Mouse (Mus musculus) thymus, adult 2 months (tissue): ENCODE results near the gene Grip1. TPM values are rescaled to one million over a fixed set of nuclear protein-coding genes. Genes with fewer than 3 reads are reported as not detected.
A peak's percentile ranks its signal among the peaks of the same experiment; 100 is the strongest.

Experiments used
- DNase-seq: peaks from one replicate; pipeline ENCODE4 v3.0.0; 2021
- H3K27ac ChIP-seq: fragments of 200-500 bp; 2 replicates; pipeline ENCODE4 v1.5.1; 2012; ENCODE audit warnings: low read length, control low read depth; ENCODE audit not compliant: control insufficient read depth, insufficient read depth
- H3K27me3 ChIP-seq: fragments of 200-500 bp; 2 replicates; pipeline ENCODE4 v1.6.1; 2012; ENCODE audit warnings: mild to moderate bottlenecking, low read length, moderate library complexity, mixed read lengths; ENCODE audit not compliant: control insufficient read depth, insufficient read depth
- H3K36me3 ChIP-seq: fragments of 200-500 bp; 2 replicates; pipeline ENCODE4 v1.6.1; 2012; ENCODE audit warnings: mild to moderate bottlenecking, low read length, moderate library complexity; ENCODE audit not compliant: control insufficient read depth, insufficient read depth
- H3K4me1 ChIP-seq: fragments of 200-500 bp; replicated peaks from 2 replicates; pipeline ENCODE4 v1.6.1; 2012; ENCODE audit warnings: low read length; ENCODE audit not compliant: control insufficient read depth, insufficient read depth
- H3K4me3 ChIP-seq: fragments of 200-500 bp; 2 replicates; pipeline ENCODE4 v1.5.1; 2012; ENCODE audit warnings: mild to moderate bottlenecking, low read length, control low read depth, moderate library complexity; ENCODE audit not compliant: control insufficient read depth, insufficient read depth
- CTCF ChIP-seq: fragments of 200-500 bp; IDR thresholded peaks from 2 replicates; pipeline ENCODE4 v1.5.1; 2012; ENCODE audit warnings: mild to moderate bottlenecking, control low read depth, low read length, moderate library complexity, borderline replicate concordance; ENCODE audit not compliant: control insufficient read depth, poor library complexity, insufficient read depth; ENCODE audit errors: extremely low read depth
- POLR2A ChIP-seq: fragments of 200-500 bp; IDR thresholded peaks from 2 replicates; pipeline ENCODE4 v1.6.1; 2012; ENCODE audit warnings: mild to moderate bottlenecking, low read length, control low read depth, moderate library complexity; ENCODE audit not compliant: control insufficient read depth, poor library complexity, insufficient read depth; ENCODE audit errors: extremely low read depth
- WGBS: fragments of 180-500 bp; shearing (Covaris S2); methylation state at CpG from one replicate; pipeline ENCODE4 v1.1.7; 2018; 5-methylcytosine and 5-hydroxymethylcytosine counted together
- polyA plus RNA-seq: library from polyadenylated mRNA; depleted of rRNA; stranded (reverse); fragments of >200 nt; gene quantifications from 2 replicates; pipeline ENCODE4 v1.2.3, GENCODE M21; 2012

The Grip1 gene
- polyA plus RNA-seq, 1 experiment: 0.47 TPM

DNA sequence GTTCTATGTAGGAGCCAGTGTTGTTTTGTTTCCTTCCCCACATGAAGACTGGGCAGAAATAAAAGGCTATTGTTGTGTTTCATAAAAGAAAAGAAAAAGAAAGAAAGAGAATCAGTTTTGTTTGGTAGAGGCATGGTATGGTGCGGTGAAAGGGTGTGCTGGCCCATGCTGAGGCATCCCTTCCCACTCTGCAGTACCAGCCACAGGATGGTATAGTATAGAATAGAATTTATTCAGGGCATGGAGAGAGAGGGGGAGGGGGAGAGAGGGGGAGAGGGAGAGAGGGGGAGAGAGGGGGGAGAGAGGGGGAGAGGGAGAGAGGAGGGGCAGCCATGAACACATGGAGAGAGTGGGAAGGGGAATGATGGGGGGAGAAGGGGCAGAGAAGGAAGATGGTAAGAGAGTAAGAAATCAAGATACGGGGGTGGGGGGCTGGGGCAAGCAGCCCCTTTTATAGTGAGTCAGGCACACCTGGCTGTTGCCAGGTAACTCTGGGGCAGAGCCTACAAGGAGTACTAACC is 591.1 kb downstream of the Grip1 start:
- H3K4me3 ChIP-seq: no peak overlapping the region
- no peaks in the 10 kb centered on the region for H3K36me3 ChIP-seq
- no peaks in the 10 kb centered on the region for H3K27me3 ChIP-seq
- 95% methylated on average over 2 of the region's 2 CpGs for WGBS
- TF ChIP-seq POLR2A (no peak), CTCF (no peak)
- H3K27ac ChIP-seq: no peak overlapping the region
- no peaks in the 10 kb centered on the region for H3K4me1 ChIP-seq
- DNase-seq: no peak

GRCm38 (mm10) chr10:120060579-120061237 is 607.1 kb downstream of the Grip1 start:
- no peaks in the 10 kb centered on the region for H3K4me1 ChIP-seq
- no peak overlapping the region for H3K4me3 ChIP-seq
- no peak for DNase-seq
- WGBS: 86% methylated on average over 10 of the region's 10 CpGs
- TF ChIP-seq POLR2A: no peak
- H3K27me3 ChIP-seq: no peaks in the 10 kb centered on the region
- no peak overlapping the region for H3K27ac ChIP-seq
- no peaks in the 10 kb centered on the region for H3K36me3 ChIP-seq

DNA sequence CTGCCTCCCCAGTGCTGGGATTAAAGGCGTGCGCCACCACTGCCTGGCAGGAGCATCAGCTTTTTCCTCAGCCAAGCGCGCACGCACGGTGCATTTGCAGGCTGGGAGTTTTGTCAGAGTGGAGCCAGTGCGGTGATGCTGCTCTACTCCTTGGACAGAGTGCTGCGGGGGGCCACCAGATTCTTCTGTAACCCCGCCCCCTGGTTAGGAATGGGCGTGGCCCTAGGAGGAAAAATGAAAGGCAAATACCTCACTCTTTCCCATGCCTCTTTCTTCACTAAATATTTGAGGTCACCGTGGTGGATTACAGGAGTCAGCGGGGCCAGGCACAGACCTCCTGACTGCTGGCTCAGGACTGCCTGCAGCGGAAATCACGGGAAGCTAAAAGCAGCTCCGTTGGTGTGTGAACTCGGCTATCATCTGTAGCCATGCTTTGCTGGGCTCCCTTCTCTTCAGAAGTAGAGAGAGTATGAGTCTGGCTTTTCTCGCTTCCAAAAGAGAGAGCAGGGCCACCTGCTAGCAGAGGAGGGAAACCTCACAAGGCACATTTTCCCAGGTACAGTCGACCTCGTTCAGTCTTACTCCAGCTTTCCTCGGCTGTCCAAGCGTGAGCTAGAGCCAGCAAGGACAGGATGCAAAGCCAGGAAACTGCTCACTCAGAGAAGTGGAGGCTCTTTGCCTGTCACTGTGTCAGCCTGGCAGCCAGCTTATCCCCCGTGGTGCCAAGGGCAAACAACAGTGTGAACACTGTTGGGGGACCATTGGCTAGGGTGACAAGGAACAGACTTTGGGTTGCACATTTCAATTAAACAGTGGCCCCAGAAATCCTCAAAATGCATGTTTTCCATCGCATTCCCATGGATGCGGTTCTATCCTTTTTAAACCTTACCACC is 607.9 kb downstream of the Grip1 start:
- no peaks in the 10 kb centered on the region for H3K36me3 ChIP-seq
- no peak overlapping the region for H3K4me3 ChIP-seq
- H3K4me1 ChIP-seq: no peaks in the 10 kb centered on the region
- H3K27ac ChIP-seq: no peak overlapping the region
- TF ChIP-seq POLR2A (no peak), CTCF (no peak)
- no peak for DNase-seq
- no peaks in the 10 kb centered on the region for H3K27me3 ChIP-seq
- 77% methylated on average over 24 of the region's 24 CpGs for WGBS

GRCm38 (mm10) chr10:120064424-120064823 is 610.8 kb downstream of the Grip1 start:
- whole genome bisulfite sequencing: 13% methylated on average over 5 of the region's 5 CpGs
- peak; percentile 50 for DNase-seq
- Histone ChIP-seq H3K36me3 (no peaks in the 10 kb centered on the region), H3K27ac (no peak overlapping the region), H3K4me3 (no peak overlapping the region), H3K27me3 (no peaks in the 10 kb centered on the region), H3K4me1 (no peaks in the 10 kb centered on the region)
- TF ChIP-seq POLR2A (no peak), CTCF (no peak)

GRCm38 (mm10) chr10:120066319-120066718 is 612.7 kb downstream of the Grip1 start:
- H3K4me1 ChIP-seq: no peaks in the 10 kb centered on the region
- H3K36me3 ChIP-seq: no peaks in the 10 kb centered on the region
- H3K27me3 ChIP-seq: no peaks in the 10 kb centered on the region
- no peak overlapping the region for H3K4me3 ChIP-seq
- WGBS: 95% methylated on average over 10 of the region's 10 CpGs
- TF ChIP-seq CTCF (no peak), POLR2A (no peak)
- no peak for DNase-seq
- no peak overlapping the region for H3K27ac ChIP-seq

DNA sequence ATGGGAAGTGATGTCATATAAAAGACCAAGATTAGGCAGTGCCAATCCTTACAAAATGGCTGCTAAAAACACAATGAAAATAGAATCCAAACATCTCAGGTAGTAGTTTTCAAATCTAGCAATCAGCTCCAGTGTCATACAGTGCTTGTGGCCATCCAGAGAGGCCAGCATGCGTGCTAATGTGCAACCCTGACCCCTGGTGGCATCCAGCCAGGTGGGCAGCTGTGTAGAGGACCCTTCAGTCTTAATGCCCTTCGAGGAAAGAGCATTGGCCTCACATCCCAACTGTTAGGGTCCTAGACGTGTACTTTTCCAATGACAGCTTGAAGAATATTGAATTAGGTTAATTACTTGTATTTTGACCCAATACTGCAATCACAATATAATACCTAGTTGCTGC is 624.2 kb downstream of the Grip1 start:
- DNase-seq: no peak
- Histone ChIP-seq H3K36me3 (no peaks in the 10 kb centered on the region), H3K27ac (no peak overlapping the region), H3K27me3 (no peaks in the 10 kb centered on the region), H3K4me3 (no peak overlapping the region), H3K4me1 (no peaks in the 10 kb centered on the region)
- WGBS: 92% methylated on average over 3 of the region's 3 CpGs
- TF ChIP-seq POLR2A: no peak
- TF ChIP-seq CTCF: no peak
